Mouse (Mus musculus) layer of hippocampus, postnatal 10 days (tissue): ENCODE measurements around the gene Myh13. TPM values are rescaled to one million over a fixed set of nuclear protein-coding genes. Genes with fewer than 3 reads are reported as not detected.
A peak's percentile ranks its signal among the peaks of the same experiment; 100 is the strongest.

Experiments
- DNase-seq, 2 experiments: peaks; one replicate each; pipeline ENCODE4 v3.0.0; 2021; ENCODE audit warnings: low spot score in 2 of 2
- long read RNA-seq: library from polyadenylated mRNA; stranded (forward); transcript quantifications from one replicate; pipeline ENCODE4 v2.0.0, GENCODE M21; 2023
- total RNA-seq, 2 experiments: library from RNA; stranded (reverse); gene quantifications; 2 replicates each; pipeline ENCODE4 v1.2.3; 2021

Gene Myh13
- total RNA-seq = under 1 TPM; 0.27 to 0.32 TPM
- long read RNA-seq = 0 reads

GRCm38 (mm10) chr11:67321358-67321757 lies at the start of gene Myh13:
Gene Myh13 (plus strand): TSS chr11:67321658.
- no peak for DNase-seq

GRCm38 (mm10) chr11:67276601-67277174 lies 44.8 kb upstream of the Myh13 start, which contains the start of gene Myh8:
Gene Myh8 (plus strand): TSS chr11:67277124.
- DNase-seq = peak in 1 of 2 experiments; percentile 38

GRCm38 (mm10) chr11:67293440-67293839 lies 28.0 kb upstream of the Myh13 start:
- DNase-seq = no peak

- no peak for DNase-seq
Observed at GRCm38 (mm10) chr11:67313733-67314452, 7.6 kb upstream of the Myh13 start.

GRCm38 (mm10) chr11:67326536-67326935 lies 5.1 kb downstream of the Myh13 start:
- DNase-seq = no peak

- no peak for DNase-seq
Observed at GRCm38 (mm10) chr11:67344556-67344955, 23.1 kb downstream of the Myh13 start.

GRCm38 (mm10) chr11:67345186-67345855 lies 23.9 kb downstream of the Myh13 start:
- DNase-seq = no peak

GRCm38 (mm10) chr11:67345856-67346236 lies 24.4 kb downstream of the Myh13 start:
- DNase-seq = no peak

- DNase-seq = peak; percentile 87 to 89
Observed at GRCm38 (mm10) chr11:67350153-67350768, 28.8 kb downstream of the Myh13 start.

- no peak for DNase-seq
Observed at GRCm38 (mm10) chr11:67353011-67353410, 31.6 kb downstream of the Myh13 start.

GRCm38 (mm10) chr11:67358031-67358430 lies 36.6 kb downstream of the Myh13 start:
- peak in 1 of 2 experiments; percentile 21 for DNase-seq

- DNase-seq = peak in 1 of 2 experiments; percentile 17
Observed at GRCm38 (mm10) chr11:67362236-67362635, 40.8 kb downstream of the Myh13 start.

- DNase-seq = no peak
Observed at GRCm38 (mm10) chr11:67364551-67364950, 43.1 kb downstream of the Myh13 start.

- no peak for DNase-seq
Observed at GRCm38 (mm10) chr11:67364986-67365721, 43.7 kb downstream of the Myh13 start.

GRCm38 (mm10) chr11:67366936-67367335 lies 45.5 kb downstream of the Myh13 start:
- no peak for DNase-seq

- peak; percentile 20 to 41 for DNase-seq
Observed at GRCm38 (mm10) chr11:67373333-67373732, 51.9 kb downstream of the Myh13 start.

GRCm38 (mm10) chr11:67376308-67376707 lies 54.9 kb downstream of the Myh13 start:
- DNase-seq = no peak

- no peak for DNase-seq
Observed at GRCm38 (mm10) chr11:67379703-67380510, 58.4 kb downstream of the Myh13 start.

- DNase-seq = no peak
Observed at GRCm38 (mm10) chr11:67381833-67382232, 60.4 kb downstream of the Myh13 start.

GRCm38 (mm10) chr11:67384653-67385052 lies 63.2 kb downstream of the Myh13 start:
- DNase-seq = no peak
